10 mouse cellular contexts compared by ENCODE assay signal in the genomic region with DNA sequence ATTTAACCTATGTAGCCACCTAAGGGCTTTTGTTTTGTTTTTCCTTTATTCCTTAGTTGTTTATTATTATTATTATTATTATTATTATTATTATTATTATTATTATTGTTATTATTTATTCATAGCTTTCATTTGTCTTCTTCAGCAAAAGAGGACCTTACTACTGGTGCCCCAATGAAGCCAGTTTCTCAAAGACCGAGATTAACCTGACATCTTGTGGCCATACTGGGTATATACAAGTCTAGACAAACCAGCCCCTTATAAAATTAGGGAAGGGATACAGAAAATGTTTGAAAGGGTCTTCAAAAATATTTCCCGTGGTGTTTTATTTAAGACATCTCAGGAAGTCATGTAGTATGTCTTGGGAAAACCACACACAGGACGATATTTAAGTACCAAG. TPM values are rescaled to one million over a fixed set of nuclear protein-coding genes. Genes with fewer than 3 reads are reported as not detected.
DNase-seq lines count a peak whose midpoint lies in the region; ATAC-seq and TF ChIP-seq lines count a peak whose summit lies in the region.
"Had no signal": no experiment of that assay in that cellular context is flagged by ENCODE, and none has a peak within 500 bp of the region (broad histone marks: within the 10 kb centered on the region; RNA-seq: fewer than 3 reads in every experiment).

No protein-coding gene starts in this region.

- no peak overlapping the region for H3K4me2 ChIP-seq in heart, postnatal 0 days (ENCODE audit: low read depth, low read length)
- no peak overlapping the region for H3K4me2 ChIP-seq in heart, embryonic 12.5 days

- peak; percentile 65 for DNase-seq in heart, postnatal 0 days (ENCODE audit: low spot score)
- DNase-seq in thymus, postnatal 14 days = peak; percentile 46
- no peak for DNase-seq in thymus, postnatal 25 days
- DNase-seq in embryo, embryonic 10.5 days (ENCODE audit: low spot score) = peak; percentile 88
- peak; percentile 26 to 73 for DNase-seq in left cerebral cortex, postnatal 25 days (ENCODE audit: low spot score in 2 of 2)
- peak; percentile 87 for DNase-seq in retina, embryonic 14.5 days (ENCODE audit: low spot score)
- no peak for DNase-seq in gastrocnemius, postnatal 4 days (ENCODE audit: low spot score in 2 of 2)

- H3K36me3 ChIP-seq in heart, postnatal 0 days (replicated peaks; ENCODE audit: control insufficient read depth, insufficient read depth, low read length) = no peaks in the 10 kb centered on the region
- no peaks in the 10 kb centered on the region for H3K36me3 ChIP-seq in heart, embryonic 12.5 days
- H3K36me3 ChIP-seq: hindbrain, embryonic 15.5 days had no signal

- intact Hi-C loops in left cerebral cortex, postnatal 25 days (cut with DNase I) = loop anchor here (5.0 to 10.0 kb wide), 5 partner anchors 110 to 808 kb away; a partner anchor contains a TSS

- no peaks in the 10 kb centered on the region for H3K4me1 ChIP-seq in heart, postnatal 0 days (ENCODE audit: control insufficient read depth, insufficient read depth)
- H3K4me1 ChIP-seq in heart, embryonic 12.5 days (replicated peaks) = no peaks in the 10 kb centered on the region
- H3K4me1 ChIP-seq: hindbrain, embryonic 15.5 days had no signal

- no peak for ATAC-seq in heart, postnatal 0 days (ENCODE audit: insufficient read depth, low read depth)
- no peak for ATAC-seq in heart, embryonic 12.5 days (ENCODE audit: insufficient number of reproducible peaks, low FRiP score)

- no peak for TF ChIP-seq EP300 in heart, postnatal 0 days (IDR thresholded peaks at IDR 0.05; ENCODE audit: low read depth)

- H3K9ac ChIP-seq in heart, postnatal 0 days (replicated peaks; ENCODE audit: low read depth, low read length) = no peak overlapping the region
- H3K9ac ChIP-seq in heart, embryonic 12.5 days = no peak overlapping the region
- H3K9ac ChIP-seq: hindbrain, embryonic 15.5 days had no signal

- H3K9me3 ChIP-seq in heart, postnatal 0 days (replicated peaks; ENCODE audit: control insufficient read depth, low read length) = no peaks in the 10 kb centered on the region
- H3K9me3 ChIP-seq in heart, embryonic 12.5 days (replicated peaks) = no peaks in the 10 kb centered on the region
- H3K9me3 ChIP-seq: hindbrain, embryonic 15.5 days had no signal

- H3K27ac ChIP-seq in heart, postnatal 0 days (ENCODE audit: low read depth) = no peak overlapping the region
- no peak overlapping the region for H3K27ac ChIP-seq in heart, embryonic 12.5 days (ENCODE audit: poor library complexity, severe bottlenecking)
- H3K27ac ChIP-seq: hindbrain, embryonic 15.5 days had no signal

- no peaks in the 10 kb centered on the region for H3K27me3 ChIP-seq in heart, postnatal 0 days (ENCODE audit: control insufficient read depth, insufficient read depth, low read length)
- H3K27me3 ChIP-seq in heart, embryonic 12.5 days (replicated peaks) = no peaks in the 10 kb centered on the region
- H3K27me3 ChIP-seq: hindbrain, embryonic 15.5 days had no signal

- no peak overlapping the region for H3K4me3 ChIP-seq in heart, postnatal 0 days (ENCODE audit: low read depth, low read length)
- no peak overlapping the region for H3K4me3 ChIP-seq in heart, embryonic 12.5 days
- H3K4me3 ChIP-seq: hindbrain, embryonic 15.5 days had no signal

- WGBS in heart, postnatal 0 days = 11% methylated on average over 3 of the region's 3 CpGs
- WGBS in heart, embryonic 12.5 days = 14% methylated on average over 3 of the region's 3 CpGs

- TF ChIP-seq CTCF in heart, postnatal 0 days (IDR thresholded peaks at IDR 0.05; ENCODE audit: low read depth) = peak; percentile 63

RNA-seq across cellular contexts. Expression of a gene that starts 44.7 kb away (rescaled TPM):
- not detected in 2 replicates for total RNA-seq in heart, postnatal 0 days (2014; rRNA removed; ENCODE audit: low replicate concordance)
- polyA plus RNA-seq in heart, postnatal 0 days (2015; fragmentation: Nextera tagmentation; extraction: Ambion mirVana) = not detected in 2 replicates
- polyA plus RNA-seq in heart, embryonic 12.5 days (2016; fragmentation: Nextera tagmentation; extraction: Ambion mirVana) = not detected in 2 replicates
- not detected for total RNA-seq in left cerebral cortex, postnatal 25 days (2021)
- not detected for total RNA-seq in gastrocnemius, postnatal 4 days (2021)
- total RNA-seq: adrenal gland, adult 18-20 months had no signal

Comparison
In these comparisons a context has a peak if more than half of its experiments do, and no peak if none do; other contexts are left out.
1. DNase-seq: peak in heart, postnatal 0 days (single experiment), thymus, postnatal 14 days (single experiment), embryo, embryonic 10.5 days (single experiment), left cerebral cortex, postnatal 25 days (2 of 2) and retina, embryonic 14.5 days (single experiment); none in thymus, postnatal 25 days (single experiment) and gastrocnemius, postnatal 4 days (0 of 2).